Mouse (Mus musculus) stomach, embryonic 16.5 days (tissue): ENCODE results near the gene Ms4a10. TPM values are rescaled to one million over a fixed set of nuclear protein-coding genes. Genes with fewer than 3 reads are reported as not detected.

Experiments
- ATAC-seq: fragments of 200-750 bp; cut with Nextera tagmentation; 2 replicates; pipeline ENCODE4 v1.8.0; 2017; ENCODE audit warnings: moderate number of reproducible peaks, moderate TSS enrichment; ENCODE audit not compliant: insufficient read depth, low FRiP score
- H3K27ac ChIP-seq: fragments of 300-500 bp; sonication (generic); 2 replicates; pipeline ENCODE4 v1.5.1; 2014; ENCODE audit warnings: low read length
- H3K27me3 ChIP-seq: fragments of 300-500 bp; sonication (generic); 2 replicates; pipeline ENCODE4 v1.6.1; 2014; ENCODE audit warnings: low read length, control low read depth, mixed read lengths; ENCODE audit not compliant: control insufficient read depth, insufficient read depth
- H3K36me3 ChIP-seq: fragments of 300-500 bp; sonication (generic); 2 replicates; pipeline ENCODE4 v1.6.1; 2014; ENCODE audit warnings: low read length; ENCODE audit not compliant: control insufficient read depth, insufficient read depth
- H3K4me1 ChIP-seq: fragments of 300-500 bp; sonication (generic); 2 replicates; pipeline ENCODE4 v1.6.1; 2014; ENCODE audit warnings: low read length, control low read depth, mixed read lengths; ENCODE audit not compliant: control insufficient read depth, insufficient read depth
- H3K4me2 ChIP-seq: fragments of 300-500 bp; sonication (generic); 2 replicates; pipeline ENCODE4 v1.6.1; 2014; ENCODE audit warnings: low read depth, low read length, mixed read lengths
- H3K4me3 ChIP-seq: fragments of 300-500 bp; sonication (generic); replicated peaks from 2 replicates; pipeline ENCODE4 v1.5.1; 2014; ENCODE audit warnings: mild to moderate bottlenecking, low read length
- H3K9ac ChIP-seq: fragments of 300-500 bp; sonication (generic); 2 replicates; pipeline ENCODE4 v1.6.1; 2014; ENCODE audit warnings: low read length
- H3K9me3 ChIP-seq: fragments of 300-500 bp; sonication (generic); replicated peaks from 2 replicates; pipeline ENCODE4 v1.6.1; 2016; ENCODE audit warnings: low read length, control low read depth; ENCODE audit not compliant: control insufficient read depth
- WGBS: fragments of 180-500 bp; shearing (Covaris S2); extraction: QIAGEN DNeasy Blood & Tissue Kit; methylation state at CpG from one replicate; pipeline ENCODE4 v1.1.7; 2014; 5-methylcytosine and 5-hydroxymethylcytosine counted together
- polyA plus RNA-seq: library from polyadenylated mRNA; unstranded; fragments of >200 nt; fragmentation: Nextera tagmentation; extraction: Ambion mirVana; gene quantifications from 2 replicates; pipeline ENCODE4 v1.2.1, GENCODE M21; 2015

The Ms4a10 gene
- polyA plus RNA-seq, 1 experiment from 2014 or later, result 11.3 TPM

DNA sequence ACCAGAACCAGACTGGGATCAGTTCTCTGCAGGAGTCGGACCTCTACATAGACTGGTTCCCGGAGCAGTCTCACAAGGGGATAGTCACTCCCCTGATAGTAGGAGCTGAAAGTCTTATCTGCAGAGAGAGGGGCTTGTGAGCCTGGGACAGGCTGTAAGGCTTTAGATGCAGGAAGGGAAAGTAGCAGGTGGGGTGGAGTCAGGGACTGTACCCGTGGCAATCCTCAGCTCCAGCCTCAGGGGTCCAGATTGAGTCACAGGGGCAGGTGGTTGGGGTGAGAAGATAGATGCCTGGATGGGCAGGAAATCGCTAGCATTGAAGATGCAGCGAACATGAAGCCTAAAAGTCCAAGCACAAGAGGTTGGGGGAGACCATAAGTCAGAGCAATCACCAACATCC is 58.0 kb downstream of the Ms4a10 start:
- Histone ChIP-seq H3K27me3 (no peaks in the 10 kb centered on the region), H3K4me3 (no peak overlapping the region), H3K36me3 (no peaks in the 10 kb centered on the region), H3K4me2 (no peak overlapping the region), H3K4me1 (no peaks in the 10 kb centered on the region), H3K9me3 (no peaks in the 10 kb centered on the region), H3K9ac (no peak overlapping the region), H3K27ac (no peak overlapping the region)
- WGBS, result 52% methylated on average over 5 of the region's 5 CpGs
- ATAC-seq, result no peak

DNA sequence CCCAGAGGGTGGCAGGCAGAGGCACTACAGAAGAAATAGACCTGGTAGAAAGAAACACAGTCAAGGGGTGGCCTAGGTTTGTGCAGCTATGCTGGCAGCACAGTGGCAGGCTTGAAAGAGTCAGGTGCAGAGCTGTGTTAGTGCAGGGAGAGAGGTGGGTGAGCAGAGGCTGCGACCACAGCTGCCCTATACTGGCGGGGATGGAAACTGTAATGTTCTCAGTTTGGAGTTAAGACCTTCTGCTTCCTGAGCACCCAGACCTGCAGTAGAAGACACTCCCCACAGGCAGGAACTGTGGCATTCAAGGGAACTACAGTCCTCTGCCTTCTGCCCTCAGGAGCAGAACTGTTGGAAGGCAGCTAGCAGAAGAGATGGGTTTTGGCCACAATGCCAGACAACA is 59.6 kb downstream of the Ms4a10 start:
- Histone ChIP-seq H3K4me3 (no peak overlapping the region), H3K9me3 (no peaks in the 10 kb centered on the region), H3K4me2 (no peak overlapping the region), H3K27me3 (no peaks in the 10 kb centered on the region), H3K9ac (no peak overlapping the region), H3K4me1 (no peaks in the 10 kb centered on the region), H3K27ac (no peak overlapping the region), H3K36me3 (no peaks in the 10 kb centered on the region)
- 64% methylated on average over 2 of the region's 2 CpGs for WGBS
- ATAC-seq, result 0 out of 2 replicates have a peak, but pooled peaks have one; percentile 14

GRCm38 (mm10) chr19:10914291-10914690 is 60.2 kb downstream of the Ms4a10 start:
- 44% methylated on average over 7 of the region's 7 CpGs for WGBS
- H3K9ac ChIP-seq, result no peak overlapping the region
- H3K4me1 ChIP-seq, result peaks cover 4% of the 10 kb centered on the region
- H3K27me3 ChIP-seq, result no peaks in the 10 kb centered on the region
- H3K9me3 ChIP-seq, result no peaks in the 10 kb centered on the region
- H3K4me3 ChIP-seq, result no peak overlapping the region
- H3K36me3 ChIP-seq, result no peaks in the 10 kb centered on the region
- no peak for ATAC-seq
- H3K27ac ChIP-seq, result no peak overlapping the region
- H3K4me2 ChIP-seq, result no peak overlapping the region

Other genes with a start within 250 kb of the Ms4a10 start
- 3.3 and 3.8 TPM in 2 replicates for gene Cd5, start 235.7 kb downstream of the Ms4a10 start, polyA plus RNA-seq
- gene Cd6, start 144.6 kb downstream of the Ms4a10 start, polyA plus RNA-seq, result 0.50 and 0.58 TPM in 2 replicates
- gene Slc15a3, start 134.9 kb downstream of the Ms4a10 start, polyA plus RNA-seq, result 0.52 and 0.70 TPM in 2 replicates
- gene Tmem132a, start 104.7 kb downstream of the Ms4a10 start, polyA plus RNA-seq, result 66.3 and 70.6 TPM in 2 replicates
- 147 and 169 TPM in 2 replicates for gene Tmem109, start 92.7 kb downstream of the Ms4a10 start, polyA plus RNA-seq
- gene Prpf19, start 79.4 kb downstream of the Ms4a10 start, polyA plus RNA-seq, result 36.8 and 40.6 TPM in 2 replicates
- not detected in 2 replicates for gene Zp1, start 54.0 kb downstream of the Ms4a10 start, polyA plus RNA-seq
- not detected in 2 replicates for gene Ptgdr2, start 37.5 kb downstream of the Ms4a10 start, polyA plus RNA-seq
- 23.8 and 27.5 TPM in 2 replicates for gene Ccdc86, start 25.4 kb downstream of the Ms4a10 start, polyA plus RNA-seq
- not detected in 2 replicates for gene Ms4a15, start 18.6 kb upstream of the Ms4a10 start, polyA plus RNA-seq
- 3.7 and 4.2 TPM in 2 replicates for gene Ms4a18, start 43.4 kb upstream of the Ms4a10 start, polyA plus RNA-seq
- 6.0 and 7.8 TPM in 2 replicates for gene Ms4a8a, start 106.4 kb upstream of the Ms4a10 start, polyA plus RNA-seq
- gene 1700017D01Rik, start 156.2 kb upstream of the Ms4a10 start, polyA plus RNA-seq, result not detected in 2 replicates
- gene 1700025F22Rik, start 190.7 kb upstream of the Ms4a10 start, polyA plus RNA-seq, result not detected in 2 replicates
- not detected in 2 replicates for gene Ms4a13, start 222.1 kb upstream of the Ms4a10 start, polyA plus RNA-seq